Mouse (Mus musculus) R1 (cell line): Measurements from ENCODE around the gene Olfr17.
"Not testable (repeated sequence)": the region's sequence is repeated elsewhere in the genome, so short reads cannot be mapped to it uniquely, and the experiment has no call there.

Source experiments
- DNase-seq: peaks from one replicate; pipeline ENCODE4 v3.0.0-alpha.2; 2018; ENCODE audit warnings: low read depth, low spot score

Gene Olfr17

GRCm38 (mm10) chr7:107092920-107093319, at the start of gene Olfr17:
Gene Olfr17, plus strand, starts transcription at chr7:107093220.
- peak; percentile 0 for DNase-seq

GRCm38 (mm10) chr7:107044407-107044806, 48.6 kb upstream of the Olfr17 start:
- no peak for DNase-seq

- DNase-seq = peak; percentile 62
Observed at GRCm38 (mm10) chr7:107045833-107046232, 47.2 kb upstream of the Olfr17 start.

GRCm38 (mm10) chr7:107047578-107047977, 45.4 kb upstream of the Olfr17 start:
- no peak for DNase-seq

- DNase-seq = no peak
Observed at GRCm38 (mm10) chr7:107070681-107071080, 22.3 kb upstream of the Olfr17 start, which contains the start of gene Olfr714. Gene Olfr714, plus strand, starts transcription at chr7:107070981.

- DNase-seq = not testable (repeated sequence)
Observed at GRCm38 (mm10) chr7:107110269-107110668, 17.2 kb downstream of the Olfr17 start, which contains the start of gene Olfr715b. Gene Olfr715b, minus strand, starts transcription at chr7:107110369.

- DNase-seq = not testable (repeated sequence)
Observed at GRCm38 (mm10) chr7:107130983-107131382, 38.0 kb downstream of the Olfr17 start, which contains the start of gene Olfr715. Gene Olfr715, minus strand, starts transcription at chr7:107131083.

GRCm38 (mm10) chr7:107138027-107138426, 45.0 kb downstream of the Olfr17 start, which contains the start of gene Olfr716:
Gene Olfr716, plus strand, starts transcription at chr7:107138327.
- DNase-seq = not testable (repeated sequence)
